Mouse (Mus musculus) T-cell, adult 66 days (primary cell): ENCODE measurements around the gene Alg3. TPM values are rescaled to one million over a fixed set of nuclear protein-coding genes. Genes with fewer than 3 reads are reported as not detected.

Source experiments
- total RNA-seq, 2 experiments: library from RNA; stranded (reverse); gene quantifications; 3 replicates in 1 of 2; 4 replicates in 1 of 2; pipeline ENCODE4 v1.2.4; 2023

The Alg3 gene
- total RNA-seq: 10 to 100 TPM; 11.3 to 13.0 TPM

DNA sequence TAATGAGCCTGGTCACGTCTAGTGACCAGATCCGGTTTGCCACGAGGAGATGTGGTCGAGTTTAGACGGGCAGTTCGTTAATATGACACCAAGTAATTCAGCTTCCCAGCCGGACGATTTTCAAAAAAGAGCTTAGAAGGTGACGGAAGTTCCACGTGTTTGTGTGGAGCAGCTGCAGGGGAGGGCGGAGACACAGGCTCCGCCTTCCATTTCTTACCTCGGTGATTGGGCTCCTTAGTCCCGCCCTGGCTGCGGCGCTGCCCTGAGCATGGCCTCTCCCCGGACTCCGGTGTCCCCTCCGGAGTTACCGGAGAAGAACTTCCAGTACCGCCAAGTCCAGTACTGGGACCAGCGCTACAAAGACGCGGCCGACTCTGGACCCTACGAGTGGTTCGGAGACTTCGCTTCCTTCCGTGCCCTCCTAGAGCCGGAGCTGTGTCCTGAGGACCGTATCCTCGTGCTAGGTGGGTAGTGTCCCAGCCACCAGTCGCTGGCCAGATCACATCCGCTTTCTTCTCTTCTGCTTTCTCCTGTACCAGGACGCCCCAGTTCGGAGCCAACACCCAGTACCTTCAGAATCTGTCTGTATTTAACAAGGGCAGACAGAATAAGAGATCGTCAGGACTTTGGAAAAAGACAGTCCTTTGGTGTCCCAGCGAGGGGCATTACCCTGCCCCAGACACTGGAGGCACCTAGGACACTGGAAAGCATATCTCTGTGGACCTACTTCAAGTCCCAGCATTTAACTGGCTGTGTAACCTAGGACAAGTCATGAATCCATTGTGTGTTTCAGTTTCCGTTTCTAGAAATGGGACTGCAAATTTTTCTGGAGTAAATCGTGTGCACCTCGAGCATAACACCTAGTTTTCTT, at the start of gene Alg3, which contains the start of the genes Eef1akmt4 and Gm49333:
Alg3 (minus strand) TSS at position 379 of the 871 bp plus-strand sequence.
Eef1akmt4 (plus strand) TSS at position 237 of the 871 bp plus-strand sequence.
Gm49333 (plus strand) TSS at position 254 of the 871 bp plus-strand sequence.

DNA sequence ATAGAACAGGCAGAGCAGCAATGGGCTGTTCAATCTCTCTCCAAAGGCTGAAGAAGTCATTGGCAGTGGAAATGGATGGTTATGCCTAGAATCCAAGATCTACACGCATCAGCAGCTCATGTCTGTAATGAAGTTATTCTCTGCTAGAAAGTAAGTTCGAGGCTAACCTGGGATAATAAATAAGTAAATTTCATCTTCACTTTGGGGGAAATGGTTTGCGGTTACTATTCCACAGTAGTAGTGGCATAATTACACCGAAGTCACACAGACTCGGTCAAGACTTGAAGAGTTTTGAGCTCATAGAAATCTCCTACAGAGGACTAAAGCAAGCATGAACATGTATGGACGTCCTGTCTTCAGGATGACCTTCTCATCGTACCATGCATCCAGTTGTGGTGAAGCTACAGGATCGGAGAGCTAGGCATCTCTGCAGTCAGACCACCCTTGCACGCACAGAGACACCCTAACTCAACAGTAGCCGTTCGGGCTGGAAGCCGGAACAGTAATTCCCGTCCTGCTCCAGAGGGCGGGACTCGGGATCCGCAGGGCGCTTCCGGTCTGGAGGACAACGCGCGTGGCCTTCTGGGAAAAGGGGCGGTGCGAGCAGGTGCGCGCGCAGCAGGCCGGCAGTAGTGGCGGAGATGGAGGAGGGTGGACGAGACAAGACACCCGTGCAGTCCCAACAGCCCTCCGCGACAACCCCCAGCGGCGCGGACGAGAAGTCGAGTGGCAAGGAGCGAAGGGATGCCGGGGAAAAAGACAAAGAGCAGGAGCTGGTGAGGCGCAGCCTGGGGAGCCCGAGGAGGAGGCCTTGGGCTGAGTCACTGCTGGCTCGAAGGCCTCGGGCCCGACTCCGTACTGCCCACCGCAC, 39.8 kb upstream of the Alg3 start, which contains the start of gene Psmd2:
Psmd2 (plus strand) TSS at position 577 of the 871 bp plus-strand sequence.

DNA sequence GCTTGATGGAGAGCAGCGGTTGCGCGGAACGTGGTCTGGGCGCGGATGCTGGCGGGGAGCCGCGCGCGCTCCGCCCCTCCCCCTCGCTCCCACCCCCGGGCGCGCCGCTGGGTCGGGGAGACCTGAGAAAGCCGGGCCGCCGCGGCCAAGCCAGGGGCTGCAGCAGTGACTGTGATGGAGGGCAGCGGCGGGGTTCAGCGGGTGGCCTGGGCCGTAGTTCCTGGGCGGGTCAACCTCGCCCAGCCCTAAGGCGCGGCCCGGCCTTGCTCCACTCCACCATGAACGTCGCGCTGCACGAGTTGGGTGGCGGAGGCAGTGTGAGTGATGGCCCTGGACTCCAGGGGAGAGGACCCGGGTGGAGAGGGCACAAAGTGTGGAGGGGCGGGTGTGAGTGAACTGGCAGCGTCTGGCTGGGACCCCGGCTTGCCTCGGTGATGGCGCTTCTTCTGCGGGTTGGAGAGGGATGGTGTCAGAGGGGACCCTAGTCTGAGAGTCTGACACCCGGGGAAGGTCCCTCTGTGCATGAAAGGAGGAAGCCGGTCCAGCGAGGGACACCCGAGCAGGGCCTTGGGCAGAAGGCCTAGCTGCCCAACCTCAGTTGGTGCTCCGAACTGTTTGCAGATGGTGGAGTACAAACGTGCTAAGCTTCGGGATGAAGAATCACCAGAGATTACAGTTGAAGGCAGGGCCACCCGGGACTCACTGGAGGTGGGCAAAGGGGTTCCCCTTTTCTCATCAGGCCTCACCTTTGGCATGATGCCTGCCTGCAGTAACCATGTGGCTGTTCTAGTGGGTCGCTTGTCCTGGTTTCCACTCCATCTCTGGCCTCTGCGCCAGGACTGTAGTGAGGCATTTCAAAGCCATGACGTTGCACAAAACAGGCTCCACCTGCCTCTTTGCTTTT, 18.4 kb upstream of the Alg3 start, which contains the start of gene Ece2:
Ece2 (plus strand) TSS at position 98 of the 904 bp plus-strand sequence.

DNA sequence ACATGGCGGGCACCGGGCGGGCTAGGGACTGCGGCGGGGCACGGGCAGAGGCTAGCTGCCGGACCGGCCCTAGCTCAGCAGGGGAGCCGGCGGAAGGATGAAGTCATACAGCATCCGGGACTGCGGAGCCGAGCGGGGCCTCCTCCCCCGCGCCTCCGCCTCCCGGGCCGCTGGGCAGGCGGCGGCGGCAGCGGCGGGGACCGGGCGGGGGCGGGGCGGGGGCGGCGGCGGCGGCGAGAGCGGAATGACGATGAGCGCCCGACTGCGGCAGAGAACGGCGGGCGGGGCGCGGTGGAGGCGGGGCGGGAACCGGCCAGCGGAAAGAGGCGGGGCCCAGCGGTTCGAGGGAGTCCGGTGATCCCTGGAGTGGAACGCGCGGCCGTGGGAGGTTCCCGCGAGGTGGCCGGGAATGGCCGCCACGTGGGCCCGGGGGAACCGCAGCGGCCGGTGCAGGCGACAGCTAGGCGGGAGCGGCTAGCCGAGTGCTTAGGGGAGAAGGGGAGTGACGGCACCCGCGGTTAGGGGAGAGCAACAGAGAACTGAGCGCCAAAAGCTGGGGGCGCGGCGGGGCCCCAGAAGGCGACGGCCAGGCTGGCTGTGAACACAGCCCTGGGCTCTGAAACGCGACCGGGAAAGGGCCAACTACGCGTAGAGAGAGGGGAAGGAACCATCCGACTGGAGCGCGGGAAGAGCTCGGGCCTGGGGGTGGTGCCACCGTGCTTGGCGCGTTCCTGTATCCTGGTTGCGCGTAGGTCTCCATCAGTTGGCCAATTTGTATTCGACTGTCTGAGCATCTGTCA, 9.9 kb upstream of the Alg3 start, which contains the start of gene Camk2n2:
Camk2n2 (minus strand) TSS at position 97 of the 800 bp plus-strand sequence.

DNA sequence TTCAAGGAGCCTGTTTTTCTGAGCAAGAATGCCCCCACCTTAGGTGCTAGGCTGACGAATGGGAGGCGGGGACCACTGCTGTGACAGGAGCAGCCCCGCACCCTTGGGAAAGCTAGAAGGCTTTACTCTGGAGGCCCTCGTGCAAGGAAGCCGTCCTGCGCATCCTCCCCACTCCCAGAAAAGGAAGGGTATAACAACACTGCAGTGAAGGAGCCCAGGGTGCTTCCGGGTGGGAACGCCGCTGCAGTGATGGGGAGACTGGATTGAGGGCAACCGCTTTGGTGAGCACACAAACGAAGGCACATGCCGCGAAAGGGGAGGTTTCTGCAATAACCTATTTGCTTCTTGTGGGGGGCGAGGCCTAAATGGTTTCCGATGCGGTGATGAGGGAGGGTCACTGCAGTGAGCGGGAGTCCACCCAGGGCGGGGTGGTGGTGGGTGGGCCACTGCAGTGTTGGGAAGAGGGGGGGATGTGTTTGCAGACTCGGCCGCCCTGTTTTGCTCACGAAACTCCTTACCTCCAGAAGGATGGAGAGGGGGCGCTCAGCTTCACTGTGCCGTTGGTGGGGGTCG, 22.1 kb downstream of the Alg3 start, which contains the start of gene Vwa5b2:
Vwa5b2 (plus strand) TSS at position 106 of the 573 bp plus-strand sequence.

Other genes with a start within 250 kb of the Alg3 start
- 10 to 100 TPM; 74.4 to 79.5 TPM for gene Abcc5, start 185.3 kb downstream of the Alg3 start, total RNA-seq
- gene Eif2b5, start 112.9 kb downstream of the Alg3 start, total RNA-seq: 10 to 100 TPM; 50.6 to 52.9 TPM
- 10 to 100 TPM; 42.8 to 42.9 TPM for gene Dvl3, start 94.8 kb downstream of the Alg3 start, total RNA-seq
- gene Ap2m1, start 76.3 kb downstream of the Alg3 start, total RNA-seq: 100 to 1,000 TPM; 172 to 203 TPM
- gene Abcf3, start 63.2 kb downstream of the Alg3 start, total RNA-seq: 100 to 1,000 TPM in 1 of 2 experiments, 10 to 100 TPM in 1; 88.3 to 112 TPM
- under 1 TPM in 1 of 2 experiments, not detected in 1; 0.33 TPM for gene Vwa5b2, start 22.3 kb downstream of the Alg3 start, total RNA-seq
- gene Eef1akmt4, start 142 bp downstream of the Alg3 start, total RNA-seq: 10 to 100 TPM; 10.3 to 11.8 TPM
- not detected for gene Gm49333, start 125 bp downstream of the Alg3 start, total RNA-seq
- not detected for gene Camk2n2, start 9.6 kb upstream of the Alg3 start, total RNA-seq
- gene Ece2, start 18.1 kb upstream of the Alg3 start, total RNA-seq: not detected
- 100 to 1,000 TPM; 116 to 129 TPM for gene Psmd2, start 39.9 kb upstream of the Alg3 start, total RNA-seq
- gene Eif4g1, start 56.6 kb upstream of the Alg3 start, total RNA-seq: 100 to 1,000 TPM; 305 to 311 TPM
- gene Fam131a, start 81.5 kb upstream of the Alg3 start, total RNA-seq: 1 to 10 TPM; 2.2 to 2.5 TPM
- gene Polr2h, start 105.9 kb upstream of the Alg3 start, total RNA-seq: 10 to 100 TPM; 23.6 to 24.4 TPM
- gene Clcn2, start 106.0 kb upstream of the Alg3 start, total RNA-seq: 1 to 10 TPM; 3.0 to 4.6 TPM
- gene Chrd, start 121.4 kb upstream of the Alg3 start, total RNA-seq: not detected
- not detected for gene Thpo, start 122.8 kb upstream of the Alg3 start, total RNA-seq